Mouse (Mus musculus) midbrain, embryonic 15.5 days (tissue): ENCODE measurements at regions not wholly inside any gene's neighbourhood (a gene's known extent, or its start where the extent isn't known, plus 50 kb on each side); places are given as distances from the start of the nearest gene placed in this dataset.

Experiments used
- ATAC-seq: fragments of 200-750 bp; cut with Nextera tagmentation; replicated peaks from 2 replicates; pipeline ENCODE4 v1.8.0; 2017; ENCODE audit warnings: moderate TSS enrichment
- H3K27ac ChIP-seq: fragments of 300-500 bp; sonication (generic); 2 replicates; pipeline ENCODE4 v1.5.1; 2015; ENCODE audit warnings: mild to moderate bottlenecking, inconsistent platforms
- H3K27me3 ChIP-seq: fragments of 300-500 bp; sonication (generic); replicated peaks from 2 replicates; pipeline ENCODE4 v1.6.1; 2015; ENCODE audit warnings: inconsistent platforms
- H3K36me3 ChIP-seq: fragments of 300-500 bp; sonication (generic); replicated peaks from 2 replicates; pipeline ENCODE4 v1.6.1; 2015; ENCODE audit warnings: inconsistent platforms
- H3K4me1 ChIP-seq: fragments of 300-500 bp; sonication (generic); 2 replicates; pipeline ENCODE4 v1.6.1; 2015; ENCODE audit warnings: inconsistent platforms
- H3K4me2 ChIP-seq: fragments of 300-500 bp; sonication (generic); 2 replicates; pipeline ENCODE4 v1.6.1; 2015; ENCODE audit warnings: inconsistent platforms, mild to moderate bottlenecking, moderate library complexity
- H3K4me3 ChIP-seq: fragments of 300-500 bp; sonication (generic); 2 replicates; pipeline ENCODE4 v1.5.1; 2015; ENCODE audit warnings: mild to moderate bottlenecking, inconsistent platforms
- H3K9ac ChIP-seq: fragments of 300-500 bp; sonication (generic); 2 replicates; pipeline ENCODE4 v1.6.1; 2015; ENCODE audit warnings: mild to moderate bottlenecking, inconsistent platforms
- H3K9me3 ChIP-seq: fragments of 300-500 bp; sonication (generic); 2 replicates; pipeline ENCODE4 v1.6.1; 2016; ENCODE audit warnings: inconsistent platforms
- WGBS: fragments of 180-500 bp; shearing (Covaris S2); methylation state at CpG from one replicate; pipeline ENCODE4 v1.1.7; 2015; ENCODE audit warnings: mixed read lengths; 5-methylcytosine and 5-hydroxymethylcytosine counted together

- H3K27ac ChIP-seq, result no peak overlapping the region
- H3K36me3 ChIP-seq, result no peaks in the 10 kb centered on the region
- H3K4me2 ChIP-seq, result no peak overlapping the region
- no peak overlapping the region for H3K4me3 ChIP-seq
- no peaks in the 10 kb centered on the region for H3K27me3 ChIP-seq
- WGBS, result 16% methylated on average over 4 of the region's 4 CpGs
- H3K9me3 ChIP-seq, result no peaks in the 10 kb centered on the region
- peak; percentile 82 for ATAC-seq
- no peak overlapping the region for H3K9ac ChIP-seq
- H3K4me1 ChIP-seq, result no peaks in the 10 kb centered on the region
Measured at GRCm38 (mm10) chrX:51913247-51913646, 59.3 kb downstream of the 1700080O16Rik start.

DNA sequence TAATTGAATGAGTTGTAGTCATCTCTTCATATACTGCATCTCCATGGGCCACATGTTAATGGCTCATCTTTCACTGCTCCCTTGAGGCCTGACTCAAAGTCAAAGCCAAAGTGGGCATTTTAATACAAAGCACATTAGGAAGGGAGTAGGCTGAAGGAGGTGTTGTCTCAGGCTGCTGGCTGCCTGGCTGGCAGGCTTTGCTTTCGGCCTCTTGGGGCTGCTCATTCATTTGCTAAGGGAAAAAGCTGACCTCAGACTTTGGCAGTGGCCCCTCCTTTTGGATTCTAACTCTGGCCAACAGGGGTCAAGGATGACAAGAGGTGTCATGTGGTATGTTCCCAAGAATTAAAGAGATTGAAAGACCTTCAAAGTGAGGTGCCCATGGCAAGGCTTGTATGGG, 61.0 kb downstream of the 1700080O16Rik start:
- ATAC-seq, result no peak
- WGBS, result 40% methylated on average over 1 of the region's 1 CpGs

DNA sequence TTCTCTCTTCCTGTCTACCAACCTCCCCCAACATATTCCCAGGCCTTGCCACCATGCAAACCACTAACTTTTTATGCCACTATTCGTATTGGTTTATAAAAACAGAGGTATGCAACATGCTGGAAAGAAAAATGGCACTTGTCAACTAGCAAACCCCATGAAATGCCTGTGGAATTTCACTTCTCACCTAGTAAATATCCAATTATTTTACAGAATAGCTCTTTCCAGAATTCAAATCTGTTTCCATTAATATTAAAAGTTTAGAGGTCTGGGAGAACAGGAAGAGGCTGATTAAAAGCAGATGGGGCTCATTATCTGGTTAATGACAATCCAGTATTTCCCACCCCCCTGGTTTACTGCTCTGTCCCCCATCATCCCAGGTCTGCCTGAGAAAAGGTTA, 62.0 kb downstream of the 1700080O16Rik start:
- H3K27ac ChIP-seq, result no peak overlapping the region
- H3K4me3 ChIP-seq, result no peak overlapping the region
- no peaks in the 10 kb centered on the region for H3K9me3 ChIP-seq
- no peaks in the 10 kb centered on the region for H3K36me3 ChIP-seq
- WGBS, result 63% methylated on average over 1 of the region's 1 CpGs
- H3K9ac ChIP-seq, result no peak overlapping the region
- ATAC-seq, result no peak
- no peak overlapping the region for H3K4me2 ChIP-seq
- H3K4me1 ChIP-seq, result no peaks in the 10 kb centered on the region
- H3K27me3 ChIP-seq, result no peaks in the 10 kb centered on the region

More for the DNA sequence above, 61.0 kb downstream of the 1700080O16Rik start:
- Histone ChIP-seq H3K36me3 (no peaks in the 10 kb centered on the region), H3K4me2 (no peak overlapping the region), H3K9ac (no peak overlapping the region), H3K4me3 (no peak overlapping the region), H3K4me1 (no peaks in the 10 kb centered on the region), H3K9me3 (no peaks in the 10 kb centered on the region), H3K27me3 (no peaks in the 10 kb centered on the region), H3K27ac (no peak overlapping the region)

GRCm38 (mm10) chrX:51898445-51898844, 74.1 kb downstream of the 1700080O16Rik start:
- no peak overlapping the region for H3K4me3 ChIP-seq
- no peak overlapping the region for H3K27ac ChIP-seq
- no peak overlapping the region for H3K9ac ChIP-seq
- no peaks in the 10 kb centered on the region for H3K4me1 ChIP-seq
- no peaks in the 10 kb centered on the region for H3K36me3 ChIP-seq
- H3K27me3 ChIP-seq, result no peaks in the 10 kb centered on the region
- 82% methylated on average over 4 of the region's 4 CpGs for WGBS
- no peak overlapping the region for H3K4me2 ChIP-seq
- no peaks in the 10 kb centered on the region for H3K9me3 ChIP-seq
- no peak for ATAC-seq

DNA sequence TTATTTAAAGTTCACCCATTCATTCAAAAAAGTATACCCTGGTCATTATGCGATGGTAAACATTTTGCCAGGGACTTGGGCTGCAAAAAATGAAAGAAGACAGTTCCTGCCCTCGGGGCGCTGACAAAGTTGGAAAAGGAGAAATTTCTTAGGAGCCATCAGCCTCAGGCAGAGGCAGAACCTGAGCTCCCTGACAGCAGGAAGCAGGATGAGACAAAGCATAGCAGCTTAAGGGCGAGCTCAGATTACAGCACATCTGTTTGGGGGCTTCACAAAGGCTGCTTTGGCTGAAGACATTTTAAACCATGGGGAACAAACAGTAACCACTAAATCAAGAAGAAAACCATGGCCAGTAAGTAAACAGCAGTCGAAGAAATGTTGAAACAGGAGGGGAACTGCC, 75.5 kb downstream of the 1700080O16Rik start:
- no peaks in the 10 kb centered on the region for H3K27me3 ChIP-seq
- no peak overlapping the region for H3K27ac ChIP-seq
- H3K4me2 ChIP-seq, result no peak overlapping the region
- H3K4me3 ChIP-seq, result no peak overlapping the region
- ATAC-seq, result no peak
- 30% methylated on average over 5 of the region's 5 CpGs for WGBS
- no peaks in the 10 kb centered on the region for H3K4me1 ChIP-seq
- H3K9ac ChIP-seq, result no peak overlapping the region
- no peaks in the 10 kb centered on the region for H3K9me3 ChIP-seq
- no peaks in the 10 kb centered on the region for H3K36me3 ChIP-seq

DNA sequence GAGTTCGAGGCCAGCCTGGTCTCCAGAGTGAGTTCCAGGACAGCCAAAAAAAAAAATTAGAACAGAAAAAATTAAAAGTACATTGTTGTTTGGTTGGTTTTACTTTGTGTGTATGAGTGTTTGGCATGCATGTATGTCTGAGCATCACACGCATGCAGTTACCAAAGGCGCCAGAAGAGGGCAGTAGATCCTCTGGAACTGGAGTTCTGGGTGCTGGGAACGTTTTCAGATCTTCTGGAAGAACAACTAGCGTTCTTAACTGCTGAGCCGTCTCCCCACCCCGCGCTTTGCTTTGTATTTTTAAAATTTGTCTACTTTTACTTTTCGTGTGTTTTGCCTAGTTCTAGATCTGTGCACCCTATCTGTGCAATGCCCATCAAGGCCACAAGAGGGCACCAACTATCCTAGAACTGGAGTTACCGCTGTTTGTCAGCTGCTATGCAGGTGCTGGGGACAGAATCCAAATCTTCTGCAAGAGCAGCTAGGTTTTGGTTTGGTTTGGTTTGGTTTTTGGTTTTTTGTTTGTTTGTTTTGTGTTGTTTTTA, 76.9 kb downstream of the 1700080O16Rik start:
- H3K4me2 ChIP-seq, result no peak overlapping the region
- H3K4me1 ChIP-seq, result no peaks in the 10 kb centered on the region
- no peak overlapping the region for H3K27ac ChIP-seq
- no peaks in the 10 kb centered on the region for H3K27me3 ChIP-seq
- no peaks in the 10 kb centered on the region for H3K36me3 ChIP-seq
- H3K9me3 ChIP-seq, result no peaks in the 10 kb centered on the region
- no peak for ATAC-seq
- 67% methylated on average over 10 of the region's 10 CpGs for WGBS
- no peak overlapping the region for H3K4me3 ChIP-seq
- H3K9ac ChIP-seq, result no peak overlapping the region

- 54% methylated on average over 1 of the region's 1 CpGs for WGBS
- no peak overlapping the region for H3K4me2 ChIP-seq
Measured at GRCm38 (mm10) chrX:51892716-51893115, 79.9 kb downstream of the 1700080O16Rik start.

DNA sequence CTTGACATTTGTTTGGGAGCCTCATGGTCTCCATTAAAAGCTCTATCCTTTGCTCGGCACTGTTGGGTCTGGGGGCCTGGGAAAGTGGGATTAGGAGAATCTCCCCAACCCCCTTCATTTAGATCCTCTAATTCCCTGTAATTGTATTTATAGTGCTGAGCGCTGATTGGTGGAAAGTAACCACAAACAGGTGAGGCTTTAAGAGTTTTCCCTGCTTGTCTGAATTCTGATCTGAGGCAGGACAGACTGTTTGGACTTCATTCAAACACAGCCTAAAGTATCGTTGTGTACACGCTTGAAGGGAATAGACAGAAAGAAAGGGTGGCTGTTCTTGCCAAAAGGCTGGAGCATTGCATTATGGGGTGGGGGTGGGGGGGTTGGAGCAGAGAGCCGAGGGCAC, 85.1 kb upstream of the Usp26 start:
- Histone ChIP-seq H3K9me3 (no peaks in the 10 kb centered on the region), H3K4me3 (no peak overlapping the region), H3K36me3 (no peaks in the 10 kb centered on the region), H3K4me1 (no peaks in the 10 kb centered on the region), H3K27me3 (no peaks in the 10 kb centered on the region), H3K27ac (no peak overlapping the region), H3K9ac (no peak overlapping the region), H3K4me2 (no peak overlapping the region)
- ATAC-seq, result no peak
- WGBS, result 68% methylated on average over 5 of the region's 5 CpGs

More at GRCm38 (mm10) chrX:51892716-51893115, 79.9 kb downstream of the 1700080O16Rik start:
- Histone ChIP-seq H3K4me3 (no peak overlapping the region), H3K9me3 (no peaks in the 10 kb centered on the region), H3K27ac (no peak overlapping the region), H3K27me3 (no peaks in the 10 kb centered on the region), H3K9ac (no peak overlapping the region), H3K36me3 (no peaks in the 10 kb centered on the region), H3K4me1 (no peaks in the 10 kb centered on the region)
- ATAC-seq, result no peak
